In genomic region chr8:79711064-79711961, GRCm38 (mm10) we compare ENCODE assay signal across 8 mouse cellular contexts. TPM values are rescaled to one million over a fixed set of nuclear protein-coding genes. Genes with fewer than 3 reads are reported as not detected.
DNase-seq lines count a peak whose midpoint lies in the region; ATAC-seq and TF ChIP-seq lines count a peak whose summit lies in the region.

Gene Abce1, minus strand, starts transcription at chr8:79711740.
Gene Anapc10, plus strand, starts transcription at chr8:79711820.

- DNase-seq in MN1 (ENCODE audit: low spot score): peak; percentile 100
- peak; percentile 97 for DNase-seq in cerebellum, adult 9-10 months
- DNase-seq in hindbrain, embryonic 10.5 days (ENCODE audit: low spot score): peak; percentile 97
- DNase-seq in layer of hippocampus, adult 9-11 months: peak; percentile 97
- DNase-seq in lung, postnatal 0 days (ENCODE audit: low spot score): peak; percentile 99
- DNase-seq in ovary, postnatal 14 days (ENCODE audit: low spot score): peak; percentile 98
- DNase-seq in thymus, postnatal 14 days: peak; percentile 99

- H3K36me3 ChIP-seq in hindbrain, embryonic 10.5 days: peaks cover 37% of the 10 kb centered on the region
- H3K36me3 ChIP-seq in lung, postnatal 0 days (ENCODE audit: insufficient read depth, low read length): peaks cover 6% of the 10 kb centered on the region

- H3K27ac ChIP-seq in hindbrain, embryonic 10.5 days: peak within 1 kb of the TSS; percentile 91
- H3K27ac ChIP-seq in lung, postnatal 0 days (ENCODE audit: low read length): peak within 1 kb of the TSS; percentile 87

- TF ChIP-seq EP300 in lung, postnatal 0 days (IDR thresholded peaks at IDR 0.05): no peak

- peak within 1 kb of the TSS; percentile 76 for H3K4me2 ChIP-seq in lung, postnatal 0 days (replicated peaks; ENCODE audit: low read depth, low read length)

- TF ChIP-seq CTCF in lung, postnatal 0 days (IDR thresholded peaks at IDR 0.05): no peak

- H3K27me3 ChIP-seq in hindbrain, embryonic 10.5 days (ENCODE audit: insufficient read depth, poor library complexity, severe bottlenecking): no peaks in the 10 kb centered on the region
- H3K27me3 ChIP-seq in lung, postnatal 0 days (replicated peaks; ENCODE audit: insufficient read depth, low read length): no peaks in the 10 kb centered on the region

- H3K9ac ChIP-seq in lung, postnatal 0 days (replicated peaks; ENCODE audit: low read depth): peak within 1 kb of the TSS; percentile 80

- peak; percentile 99 for ATAC-seq in frontal cortex, adult (ENCODE audit: low TSS enrichment)
- ATAC-seq in lung, postnatal 0 days: peak; percentile 99

- H3K9me3 ChIP-seq in hindbrain, embryonic 10.5 days: no peaks in the 10 kb centered on the region
- no peaks in the 10 kb centered on the region for H3K9me3 ChIP-seq in lung, postnatal 0 days (ENCODE audit: low read length)

- WGBS in hindbrain, embryonic 10.5 days: under 1% methylated on average over 73 of the region's 73 CpGs
- 0% methylated on average over 55 of the region's 73 CpGs for WGBS in lung, postnatal 0 days

- H3K4me3 ChIP-seq in hindbrain, embryonic 10.5 days: peak within 1 kb of the TSS; percentile 90
- peak within 1 kb of the TSS; percentile 87 for H3K4me3 ChIP-seq in lung, postnatal 0 days (ENCODE audit: low read depth, low read length)

- peaks cover 17% of the 10 kb centered on the region for H3K4me1 ChIP-seq in hindbrain, embryonic 10.5 days (replicated peaks)
- no peaks in the 10 kb centered on the region for H3K4me1 ChIP-seq in lung, postnatal 0 days (ENCODE audit: insufficient read depth, low read depth, low read length)

RNA-seq across cellular contexts. Expression of gene Abce1, which starts in this region (rescaled TPM):
- polyA plus RNA-seq in hindbrain, embryonic 10.5 days (2016; fragmentation: Nextera tagmentation; extraction: Ambion mirVana): 102 and 130 TPM in 2 replicates
- 26.5 and 31.1 TPM in 2 replicates for polyA plus RNA-seq in lung, postnatal 0 days (2015; fragmentation: Nextera tagmentation; extraction: Ambion mirVana)

RNA-seq across cellular contexts. Expression of gene Anapc10, which starts in this region (rescaled TPM):
- 36.1 and 40.9 TPM in 2 replicates for polyA plus RNA-seq in hindbrain, embryonic 10.5 days (2016; fragmentation: Nextera tagmentation; extraction: Ambion mirVana)
- polyA plus RNA-seq in lung, postnatal 0 days (2015; fragmentation: Nextera tagmentation; extraction: Ambion mirVana): 29.4 and 33.7 TPM in 2 replicates

Comparison
In these comparisons a context has a peak if more than half of its experiments do, and no peak if none do; other contexts are left out.
1. Peak in every context shown above with its lines: DNase-seq, ATAC-seq, H3K4me3 ChIP-seq and H3K27ac ChIP-seq.